Mouse (Mus musculus) lung, adult 2 months (tissue): Measurements from ENCODE around the gene Epas1. TPM values are rescaled to one million over a fixed set of nuclear protein-coding genes. Genes with fewer than 3 reads are reported as not detected.

ENCODE experiments used
- DNase-seq: peaks from one replicate; pipeline ENCODE4 v3.0.0; 2022
- H3K4me1 ChIP-seq: fragments of 200-500 bp; 2 replicates; pipeline ENCODE4 v1.6.1; 2011; ENCODE audit warnings: low read length; ENCODE audit not compliant: control insufficient read depth, insufficient read depth
- H3K4me3 ChIP-seq: fragments of 200-500 bp; replicated peaks from 2 replicates; pipeline ENCODE3; 2011; ENCODE audit warnings: low read depth, mild to moderate bottlenecking, control low read depth, low read length; ENCODE audit errors: extremely low read depth
- CTCF ChIP-seq: fragments of 200-500 bp; IDR thresholded peaks from 2 replicates; pipeline ENCODE4 v1.5.1; 2011; ENCODE audit warnings: mild to moderate bottlenecking, low read length, control low read depth; ENCODE audit not compliant: insufficient read depth
- POLR2A ChIP-seq: fragments of 200-500 bp; IDR thresholded peaks from 2 replicates; pipeline ENCODE4 v1.6.1; 2011; ENCODE audit warnings: low read depth, mild to moderate bottlenecking, control low read depth, low read length, borderline replicate concordance; ENCODE audit errors: extremely low read depth
- WGBS: fragments of 180-500 bp; shearing (Covaris S2); methylation state at CpG from one replicate; pipeline ENCODE4 v1.1.7; 2018; 5-methylcytosine and 5-hydroxymethylcytosine counted together
- polyA plus RNA-seq: library from polyadenylated mRNA; depleted of rRNA; stranded (reverse); fragments of >200 nt; gene quantifications from 2 replicates; pipeline ENCODE4 v1.2.3, GENCODE M21; 2012

Gene Epas1
- polyA plus RNA-seq, 1 experiment = 943 TPM

- WGBS = 45% methylated on average over 7 of the region's 7 CpGs
- no peak for DNase-seq
- peaks cover 63% of the 10 kb centered on the region for H3K4me1 ChIP-seq
- no peak overlapping the region for H3K4me3 ChIP-seq
- TF ChIP-seq POLR2A (no peak), CTCF (no peak)
These were observed 32.1 kb downstream of the Epas1 start for GRCm38 (mm10) chr17:86785612-86786011.

- no peak overlapping the region for H3K4me3 ChIP-seq
- no peak for DNase-seq
- TF ChIP-seq POLR2A (no peak), CTCF (no peak)
- WGBS = 49% methylated on average over 7 of the region's 7 CpGs
- H3K4me1 ChIP-seq = peaks cover 57% of the 10 kb centered on the region
These were observed 33.0 kb downstream of the Epas1 start for GRCm38 (mm10) chr17:86786496-86786895.

DNA sequence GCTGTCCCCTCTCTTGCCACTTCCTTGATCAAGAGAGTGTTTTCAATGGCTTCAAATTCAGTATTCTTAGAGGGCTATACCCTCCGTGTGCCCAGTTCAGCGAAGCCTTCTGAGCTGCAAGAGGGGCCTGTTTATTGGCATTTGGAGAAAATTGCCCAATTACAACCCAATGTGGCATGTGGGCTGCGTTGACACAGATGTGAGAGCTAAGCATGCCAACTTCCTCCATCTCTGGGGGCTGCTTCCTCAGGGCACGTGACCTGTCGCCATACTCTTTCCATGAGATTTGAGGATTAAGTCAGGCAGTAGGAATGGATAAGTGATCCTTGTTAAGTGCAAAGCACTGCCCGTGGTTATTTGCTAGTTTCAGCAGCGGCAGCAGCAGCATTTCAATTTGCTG lies 34.3 kb downstream of the Epas1 start:
- TF ChIP-seq POLR2A (no peak), CTCF (no peak)
- Histone ChIP-seq H3K4me3 (no peak overlapping the region), H3K4me1 (peaks cover 57% of the 10 kb centered on the region)
- DNase-seq = no peak
- 45% methylated on average over 7 of the region's 7 CpGs for WGBS

DNA sequence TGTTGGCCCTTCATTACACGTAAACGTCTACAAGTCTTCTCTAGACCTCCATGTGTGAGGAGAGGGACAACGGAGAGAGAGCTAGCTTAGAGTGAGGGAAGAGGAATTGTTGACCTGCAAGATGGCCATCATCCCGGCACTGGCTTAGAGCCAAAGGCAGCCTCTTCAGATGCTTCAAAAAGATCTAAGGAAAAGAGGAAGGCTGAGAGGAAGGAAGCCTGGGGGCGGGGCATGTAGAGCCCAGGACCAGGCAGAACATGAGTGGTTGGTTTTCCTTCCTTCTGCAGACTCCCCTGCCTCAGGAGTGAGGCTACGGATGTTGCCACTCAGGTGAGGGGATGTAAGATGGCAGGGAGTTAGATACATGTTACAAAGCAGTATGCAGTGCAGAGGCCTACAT lies 34.8 kb downstream of the Epas1 start:
- Histone ChIP-seq H3K4me1 (peaks cover 59% of the 10 kb centered on the region), H3K4me3 (no peak overlapping the region)
- DNase-seq = no peak
- WGBS = 27% methylated on average over 6 of the region's 6 CpGs
- TF ChIP-seq POLR2A (no peak), CTCF (no peak)

DNA sequence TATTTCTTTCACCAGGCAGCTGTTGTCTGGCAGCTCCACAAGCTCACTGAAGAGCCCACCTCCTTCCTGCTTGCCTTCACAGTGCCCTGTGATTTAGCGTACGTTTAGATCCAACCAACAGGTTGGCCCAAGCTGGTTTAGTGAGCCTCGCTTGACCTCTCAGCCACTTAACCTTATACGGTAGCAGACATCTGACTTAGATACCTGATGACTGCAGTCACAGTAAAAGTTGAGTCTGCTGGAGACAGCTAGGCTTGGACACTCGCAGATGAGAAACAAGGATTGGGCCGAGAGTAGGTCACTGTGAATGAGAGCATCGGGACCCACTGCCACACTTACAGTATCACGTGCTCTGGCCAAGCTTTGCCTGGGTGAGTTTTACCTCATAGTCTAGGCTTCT lies 38.4 kb downstream of the Epas1 start:
- TF ChIP-seq CTCF = no peak
- 55% methylated on average over 8 of the region's 8 CpGs for WGBS
- Histone ChIP-seq H3K4me1 (peaks cover 58% of the 10 kb centered on the region), H3K4me3 (no peak overlapping the region)
- DNase-seq = no peak

- no peak for TF ChIP-seq POLR2A
- no peak for TF ChIP-seq CTCF
- WGBS = 55% methylated on average over 5 of the region's 5 CpGs
- H3K4me3 ChIP-seq = no peak overlapping the region
- H3K4me1 ChIP-seq = peaks cover 55% of the 10 kb centered on the region
- no peak for DNase-seq
These were observed 42.3 kb downstream of the Epas1 start for GRCm38 (mm10) chr17:86795773-86796172.

DNA sequence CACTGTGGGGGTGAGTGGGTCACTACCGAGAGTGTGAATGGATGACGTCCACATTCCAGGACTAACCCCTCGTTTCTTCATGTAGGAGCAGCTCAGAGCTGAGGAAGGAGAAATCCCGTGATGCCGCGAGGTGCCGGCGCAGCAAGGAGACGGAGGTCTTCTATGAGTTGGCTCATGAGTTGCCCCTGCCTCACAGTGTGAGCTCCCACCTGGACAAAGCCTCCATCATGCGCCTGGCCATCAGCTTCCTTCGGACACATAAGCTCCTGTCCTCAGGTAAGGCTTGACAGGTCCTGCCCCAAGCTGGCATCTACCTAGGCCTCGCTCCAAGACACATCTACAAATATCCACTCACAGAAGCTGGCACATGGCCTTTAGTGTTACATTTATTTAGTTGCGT lies 43.5 kb downstream of the Epas1 start:
- Histone ChIP-seq H3K4me1 (peaks cover 65% of the 10 kb centered on the region), H3K4me3 (no peak overlapping the region)
- 81% methylated on average over 13 of the region's 13 CpGs for WGBS
- TF ChIP-seq CTCF (no peak), POLR2A (no peak)
- no peak for DNase-seq

- no peak for TF ChIP-seq CTCF
- no peak for TF ChIP-seq POLR2A
- peaks cover 64% of the 10 kb centered on the region for H3K4me1 ChIP-seq
- 44% methylated on average over 8 of the region's 8 CpGs for WGBS
- H3K4me3 ChIP-seq = no peak overlapping the region
- no peak for DNase-seq
These were observed 45.0 kb downstream of the Epas1 start for GRCm38 (mm10) chr17:86798460-86798859.

DNA sequence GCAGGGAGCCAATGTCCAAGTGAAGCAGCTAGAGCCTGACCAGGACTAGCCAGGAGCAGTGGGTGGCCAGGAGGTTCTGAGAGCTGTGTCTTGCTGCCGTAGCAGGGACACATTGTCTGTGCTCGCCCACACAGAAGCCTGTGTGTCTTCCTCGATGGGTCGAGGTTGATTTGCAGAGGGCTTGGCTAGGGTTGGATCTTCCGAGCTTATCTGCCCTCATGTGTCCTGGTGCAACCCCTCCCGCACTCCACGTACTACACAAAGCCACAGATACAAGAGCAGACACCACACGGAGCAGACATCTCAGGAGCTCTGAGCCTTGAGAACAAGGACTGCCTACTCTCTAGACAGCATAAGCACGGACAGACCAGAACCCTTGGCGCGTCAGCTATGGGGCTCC lies 45.5 kb downstream of the Epas1 start:
- 50% methylated on average over 11 of the region's 11 CpGs for WGBS
- no peak for DNase-seq
- Histone ChIP-seq H3K4me3 (no peak overlapping the region), H3K4me1 (peaks cover 65% of the 10 kb centered on the region)
- no peak for TF ChIP-seq POLR2A
- TF ChIP-seq CTCF = no peak

DNA sequence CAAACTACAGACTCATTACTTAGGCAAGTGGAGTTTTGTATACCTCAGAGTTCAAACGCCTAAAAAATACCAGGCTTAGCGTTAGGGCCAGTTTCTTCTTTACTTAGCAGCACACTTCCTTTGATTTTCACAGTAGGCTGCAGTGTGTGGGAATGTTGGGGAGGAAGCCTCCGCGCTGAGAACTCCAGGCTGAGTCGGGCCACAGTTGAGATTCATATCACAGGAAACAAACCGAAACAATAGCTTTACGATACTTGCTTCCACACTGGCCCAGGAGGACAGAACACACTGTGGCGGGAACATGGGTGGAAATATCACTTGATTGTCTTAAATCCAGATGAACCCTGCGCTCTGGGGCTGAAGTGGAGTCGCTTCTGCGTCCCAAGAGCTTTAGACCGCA lies 47.0 kb downstream of the Epas1 start:
- no peak overlapping the region for H3K4me3 ChIP-seq
- no peak for DNase-seq
- peaks cover 55% of the 10 kb centered on the region for H3K4me1 ChIP-seq
- TF ChIP-seq CTCF (no peak), POLR2A (peak; percentile 25; the same call in 1 of the 2 replicates)
- WGBS = 40% methylated on average over 12 of the region's 12 CpGs
